Mouse (Mus musculus) spleen, adult 10 weeks (tissue): Measurements from ENCODE around the gene Thg1l. TPM values are rescaled to one million over a fixed set of nuclear protein-coding genes. Genes with fewer than 3 reads are reported as not detected.

ENCODE experiments used
- polyA plus RNA-seq: library from polyadenylated mRNA; stranded (reverse); fragments of 350-450 nt; fragmentation: Illumina TruSeq; extraction: RNeasy Lipid Tissue Mini Kit (QIAGEN cat#74804); gene quantifications from one replicate; pipeline ENCODE4 v1.2.3, GENCODE M21; 2015; ENCODE audit warnings: low replicate concordance; ENCODE audit not compliant: insufficient read depth

The Thg1l gene
- polyA plus RNA-seq, result 17.3 TPM

DNA sequence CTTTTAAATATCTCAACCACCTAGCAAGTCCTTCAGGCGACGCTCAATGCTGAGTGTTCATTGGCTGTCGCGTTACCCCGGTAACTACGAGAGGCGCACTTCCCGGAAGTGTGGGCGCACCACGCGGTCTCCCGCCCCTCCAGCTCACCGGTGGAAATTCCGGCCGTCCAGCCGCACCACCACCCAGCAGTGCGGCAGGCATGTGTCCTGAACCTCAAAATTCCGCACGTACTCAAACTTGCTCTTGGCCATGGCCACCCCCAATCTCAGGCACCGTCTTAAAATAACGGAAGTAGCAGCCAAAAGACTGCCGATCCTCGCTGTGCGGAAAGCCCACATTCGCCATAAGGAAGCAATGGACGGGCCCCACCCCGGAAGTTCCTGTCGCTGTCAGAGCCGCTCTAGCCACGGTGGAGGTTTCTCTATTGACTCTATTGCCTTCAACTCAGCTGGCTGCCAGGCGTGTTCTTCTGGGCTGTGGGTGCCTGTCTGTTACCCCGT is at the start of gene Thg1l:
Gene Thg1l, minus strand, starts transcription at position 368 of the 501 bp plus-strand sequence.

DNA sequence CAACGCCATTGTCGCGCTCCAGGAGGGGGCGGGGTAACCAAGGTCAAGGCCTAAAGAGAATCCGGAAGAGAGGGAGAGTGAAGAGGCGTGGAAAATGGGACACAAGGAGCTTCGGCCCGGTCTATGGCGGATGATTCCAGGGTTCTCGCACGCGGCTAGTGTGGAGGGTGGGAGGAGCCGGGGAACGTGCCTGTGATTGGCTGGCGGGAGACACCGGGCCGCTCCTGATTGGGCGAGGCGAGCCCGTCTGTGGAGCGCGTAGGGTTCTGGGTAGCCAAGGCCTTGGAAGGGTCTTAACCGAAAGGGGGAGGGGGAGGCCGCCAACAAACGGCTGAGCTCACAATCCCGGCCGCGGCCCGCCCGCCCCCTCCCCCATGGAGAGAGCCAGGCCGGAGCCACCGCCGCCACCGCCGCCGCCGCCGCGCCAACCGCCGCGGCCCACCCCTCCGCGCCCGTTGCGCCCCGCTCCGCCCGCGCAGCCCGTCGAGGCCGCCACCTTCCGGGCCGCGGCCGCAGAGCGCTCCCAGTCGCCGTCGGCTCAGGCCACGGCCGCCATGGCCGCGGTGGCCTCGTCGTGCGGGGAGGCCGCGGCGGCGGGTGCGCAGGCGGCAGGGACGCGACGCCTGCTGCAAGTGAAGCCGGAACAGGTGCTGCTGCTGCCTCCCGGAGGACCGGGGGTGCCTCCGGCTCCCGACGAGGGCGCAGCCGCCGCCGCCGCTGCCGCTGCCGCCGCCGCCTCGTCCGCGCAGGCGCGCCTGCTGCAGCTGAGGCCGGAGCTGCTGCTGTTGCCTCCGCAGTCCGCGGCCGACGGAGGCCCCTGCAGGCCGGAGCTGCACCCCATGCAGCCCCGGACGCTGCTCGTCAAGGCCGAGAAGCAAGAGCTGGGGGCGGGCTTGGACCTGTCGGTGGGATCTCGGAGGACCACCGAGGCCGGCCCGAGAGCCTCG is 24.9 kb upstream of the Thg1l start, which contains the start of gene Sox30:
Gene Sox30, plus strand, starts transcription at position 365 of the 947 bp plus-strand sequence.

DNA sequence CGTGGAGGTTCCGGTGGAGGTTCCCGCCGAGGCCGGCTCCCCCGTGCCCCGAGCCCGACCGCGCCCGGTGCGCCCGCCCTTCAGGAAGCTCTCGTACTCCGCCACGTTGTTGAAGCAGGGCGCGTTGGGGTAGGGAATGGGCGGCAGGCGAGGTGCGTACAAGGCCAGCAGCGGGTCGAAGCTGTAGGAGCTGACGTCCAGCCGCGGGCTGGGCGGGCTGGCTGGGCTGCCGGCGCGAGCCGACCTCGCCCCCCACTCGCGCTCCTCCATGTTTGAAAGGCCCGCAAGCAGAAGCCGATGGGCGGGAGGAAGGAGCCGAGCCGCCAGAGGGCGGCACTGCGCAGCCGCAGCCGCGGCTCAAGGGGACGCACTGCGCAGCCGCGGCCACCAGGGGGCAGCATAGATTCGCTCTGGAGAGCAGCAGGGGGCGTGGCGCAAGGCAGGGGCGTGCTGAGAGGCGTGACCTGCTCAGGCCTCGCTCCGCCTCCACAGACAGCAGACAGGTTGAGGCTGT is 10.6 kb downstream of the Thg1l start, which contains the start of gene Lsm11:
Gene Lsm11, minus strand, starts transcription at position 293 of the 514 bp plus-strand sequence.

Other genes with a start within 250 kb of the Thg1l start
- 90.3 TPM for gene Clint1, start 103.4 kb downstream of the Thg1l start, polyA plus RNA-seq
- gene Lsm11, start 10.6 kb downstream of the Thg1l start, polyA plus RNA-seq, result 5.6 TPM
- 0.12 TPM for gene Sox30, start 24.8 kb upstream of the Thg1l start, polyA plus RNA-seq
- 1.9 TPM for gene Gm12166, start 96.8 kb upstream of the Thg1l start, polyA plus RNA-seq
- 41.7 TPM for gene Adam19, start 100.5 kb upstream of the Thg1l start, polyA plus RNA-seq
- gene Nipal4, start 211.0 kb upstream of the Thg1l start, polyA plus RNA-seq, result 1.1 TPM